Mouse (Mus musculus): ENCODE measurements around the gene Abcc1. TPM values are rescaled to one million over a fixed set of nuclear protein-coding genes. Genes with fewer than 3 reads are reported as not detected.

Gene Abcc1
- 8.2 and 10.3 TPM in 2 replicates for polyA plus RNA-seq (2016; fragmentation: Nextera tagmentation; extraction: Ambion mirVana)

DNA sequence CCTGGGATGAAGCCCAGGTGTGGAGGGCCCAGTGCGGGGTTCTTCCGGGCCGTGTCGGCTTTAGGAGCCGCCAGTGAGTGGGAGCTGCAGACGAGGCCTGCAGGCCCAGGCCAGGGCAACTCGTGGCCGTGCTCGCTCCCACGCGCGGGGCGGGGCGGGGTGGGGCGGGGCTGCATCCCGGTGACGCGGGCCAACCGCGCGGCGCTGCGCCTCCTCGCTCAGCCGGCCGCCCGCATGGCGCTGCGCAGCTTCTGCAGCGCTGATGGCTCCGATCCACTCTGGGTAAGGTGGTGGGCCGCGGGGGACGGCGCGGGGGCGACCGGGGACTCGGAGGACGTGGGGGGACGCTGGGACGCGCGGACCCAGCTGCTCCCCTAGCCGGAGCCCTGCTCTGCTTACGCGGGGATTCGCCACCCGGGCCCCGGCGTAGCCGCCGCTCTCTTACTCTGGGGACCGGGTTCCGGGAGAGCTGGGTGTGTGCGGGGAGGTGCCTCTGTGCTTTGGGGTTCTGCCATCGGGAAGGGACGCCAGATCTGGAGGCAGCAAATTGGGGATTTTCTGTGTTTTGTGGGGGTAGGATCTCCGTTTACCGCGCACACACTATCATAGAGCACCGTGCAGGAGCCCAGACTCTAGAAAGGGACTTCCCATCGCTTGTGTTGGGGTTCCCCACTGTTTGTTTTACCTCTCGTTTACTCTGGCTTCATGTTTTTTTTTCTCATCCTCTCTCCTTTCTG lies at the start of gene Abcc1:
Gene Abcc1, plus strand, starts transcription at position 197 of the 737 bp plus-strand sequence.
- H3K9me3 ChIP-seq: no peaks in the 10 kb centered on the region
- under 1% methylated on average over 46 of the region's 64 CpGs for WGBS
- peak within 1 kb of the TSS; percentile 89 for H3K4me2 ChIP-seq
- H3K36me3 ChIP-seq (replicated peaks): no peaks in the 10 kb centered on the region
- H3K4me1 ChIP-seq: peaks cover 9% of the 10 kb centered on the region
- H3K9ac ChIP-seq: peak within 1 kb of the TSS; percentile 84
- H3K27ac ChIP-seq: no peak within 1 kb of the TSS
- H3K4me3 ChIP-seq (replicated peaks): peak within 1 kb of the TSS; percentile 80
- ATAC-seq (ENCODE audit: low FRiP score): peak; percentile 97
- no peaks in the 10 kb centered on the region for H3K27me3 ChIP-seq

DNA sequence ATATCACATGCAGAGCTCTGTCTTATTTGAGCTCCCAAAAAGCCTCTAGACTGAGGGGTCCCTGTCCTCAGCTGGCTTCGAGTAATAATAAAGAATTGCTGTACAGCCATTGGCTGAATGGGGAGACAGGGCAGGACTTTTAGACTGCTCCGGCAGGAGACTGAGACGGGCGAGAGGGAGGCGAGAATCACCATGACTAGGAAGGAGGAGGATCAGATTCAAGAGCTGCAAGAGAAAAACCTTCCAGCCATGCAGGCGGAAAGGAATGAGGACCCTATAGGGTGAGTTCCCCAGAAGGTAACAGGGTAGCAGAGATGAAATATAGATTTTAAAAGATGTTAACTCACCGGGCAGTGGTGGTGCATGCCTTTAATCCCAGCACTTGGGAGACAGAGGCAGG lies 48.4 kb upstream of the Abcc1 start:
- H3K27ac ChIP-seq: no peak overlapping the region
- peaks cover 18% of the 10 kb centered on the region for H3K4me1 ChIP-seq
- H3K4me2 ChIP-seq: no peak overlapping the region
- H3K9ac ChIP-seq: no peak overlapping the region
- no peak for ATAC-seq (ENCODE audit: low FRiP score)
- H3K36me3 ChIP-seq (replicated peaks): peaks cover 49% of the 10 kb centered on the region
- H3K4me3 ChIP-seq (replicated peaks): no peak overlapping the region
- H3K9me3 ChIP-seq: no peaks in the 10 kb centered on the region
- no peaks in the 10 kb centered on the region for H3K27me3 ChIP-seq
- 91% methylated on average over 7 of the region's 7 CpGs for WGBS

DNA sequence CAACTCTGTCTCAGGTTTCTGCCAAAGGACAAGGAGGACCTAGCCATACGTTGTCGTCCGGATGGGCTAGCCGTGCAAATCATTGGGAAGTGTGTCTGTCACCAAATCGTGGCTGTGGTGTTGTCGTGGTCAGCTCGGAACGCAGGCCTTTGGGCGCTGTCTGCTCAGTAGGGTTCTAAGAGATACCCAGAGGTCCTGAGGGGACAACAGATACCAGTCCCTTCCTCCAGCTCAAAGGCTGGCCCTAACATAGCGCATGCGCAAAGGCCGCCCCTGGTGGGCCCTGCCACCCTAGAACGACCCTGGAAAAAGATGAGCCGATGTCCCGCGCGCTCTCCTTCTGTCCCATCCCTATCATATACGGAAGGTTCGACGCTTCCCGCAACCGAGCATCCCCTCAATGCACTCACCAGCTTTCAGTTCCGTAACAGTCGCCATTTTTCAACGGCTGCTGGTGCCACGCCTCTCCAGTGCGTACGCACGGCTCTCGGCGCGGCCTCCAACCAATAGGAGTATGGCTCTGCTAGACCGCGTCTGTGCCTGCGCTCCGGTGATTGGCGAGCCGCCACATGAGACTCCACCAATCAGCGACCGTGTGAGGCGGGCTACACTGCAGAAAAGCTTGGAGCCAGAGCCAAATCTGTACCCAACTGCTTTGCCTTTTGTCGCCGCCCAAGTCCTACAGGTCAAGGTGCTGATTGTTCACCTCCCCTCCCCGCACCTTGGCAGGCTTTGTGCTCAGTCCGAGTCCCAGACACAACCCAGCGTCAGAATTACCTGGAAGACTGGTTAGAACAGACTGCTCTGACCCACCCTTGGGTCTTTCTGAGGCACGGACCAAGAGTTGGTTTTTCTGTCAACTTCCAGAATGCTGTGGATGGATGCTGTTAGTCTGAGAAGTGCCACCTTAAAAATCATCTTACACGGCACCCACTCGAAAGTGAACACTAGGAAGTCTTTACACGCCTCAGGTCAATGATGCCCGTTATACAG lies 44.2 kb upstream of the Abcc1 start, which contains the start of gene Fopnl:
Gene Fopnl, minus strand, starts transcription at position 522 of the 993 bp plus-strand sequence.
- WGBS: 4% methylated on average over 51 of the region's 51 CpGs

DNA sequence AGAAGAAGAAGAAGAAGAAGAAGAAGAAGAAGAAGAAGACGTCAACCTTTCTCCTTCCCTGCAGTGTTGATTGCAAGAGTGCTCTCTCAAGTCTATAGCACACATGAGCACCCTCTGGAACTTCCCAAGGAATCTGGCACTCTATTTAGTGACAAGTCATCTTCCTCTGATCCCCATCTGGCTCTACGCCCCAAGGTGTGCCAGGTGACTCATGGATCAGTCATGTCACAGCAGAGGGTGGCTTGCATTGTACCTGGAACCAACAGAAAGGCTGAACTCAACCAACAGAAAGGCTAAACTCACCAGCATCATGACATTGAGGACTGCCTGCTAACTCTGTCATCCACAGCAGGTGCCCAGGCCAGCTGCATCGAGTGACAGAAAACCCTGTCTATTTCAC lies 41.7 kb upstream of the Abcc1 start:
- no peaks in the 10 kb centered on the region for H3K36me3 ChIP-seq (replicated peaks)
- no peak overlapping the region for H3K4me2 ChIP-seq
- H3K4me3 ChIP-seq (replicated peaks): no peak overlapping the region
- no peak overlapping the region for H3K27ac ChIP-seq
- H3K27me3 ChIP-seq: peaks cover 15% of the 10 kb centered on the region
- H3K9ac ChIP-seq: no peak overlapping the region
- H3K9me3 ChIP-seq: no peaks in the 10 kb centered on the region
- 88% methylated on average over 3 of the region's 3 CpGs for WGBS
- no peak for ATAC-seq (ENCODE audit: low FRiP score)
- peaks cover 14% of the 10 kb centered on the region for H3K4me1 ChIP-seq

More for the DNA sequence above, 44.2 kb upstream of the Abcc1 start, which contains the start of gene Fopnl:
- Histone ChIP-seq H3K9me3 (no peaks in the 10 kb centered on the region), H3K4me1 (peaks cover 18% of the 10 kb centered on the region), H3K27me3 (peaks cover 15% of the 10 kb centered on the region), H3K4me3 (replicated peaks) (peak within 1 kb of the TSS; percentile 77), H3K4me2 (peak within 1 kb of the TSS; percentile 65), H3K9ac (peak within 1 kb of the TSS; percentile 68), H3K27ac (peak within 1 kb of the TSS; percentile 78), H3K36me3 (replicated peaks) (peaks cover 16% of the 10 kb centered on the region)
- ATAC-seq (ENCODE audit: low FRiP score): peak; percentile 100

DNA sequence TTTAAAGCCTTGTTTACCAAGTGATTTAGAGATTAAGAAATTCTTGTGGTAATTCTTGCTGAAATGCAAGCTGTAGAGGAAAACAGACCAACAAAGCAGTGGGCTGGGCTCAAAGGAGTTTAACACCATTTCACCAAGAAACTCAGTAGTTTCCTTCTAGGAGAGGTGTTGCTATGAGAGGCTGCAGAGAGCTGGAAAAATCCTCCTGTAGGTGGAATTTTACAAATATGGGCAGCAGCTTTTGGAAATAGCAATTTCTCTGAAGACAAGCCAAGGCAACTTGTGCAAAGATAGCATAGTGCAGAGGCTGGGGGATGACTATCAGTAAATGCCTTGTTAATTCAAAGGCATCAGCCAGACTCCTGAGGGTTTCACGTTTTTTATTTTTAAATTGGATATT lies 40.9 kb upstream of the Abcc1 start:
- no peak for ATAC-seq (ENCODE audit: low FRiP score)
- Histone ChIP-seq H3K4me1 (peaks cover 11% of the 10 kb centered on the region), H3K27ac (no peak overlapping the region), H3K9me3 (no peaks in the 10 kb centered on the region), H3K27me3 (peaks cover 15% of the 10 kb centered on the region), H3K4me3 (replicated peaks) (no peak overlapping the region), H3K36me3 (replicated peaks) (no peaks in the 10 kb centered on the region), H3K4me2 (no peak overlapping the region), H3K9ac (no peak overlapping the region)
- 50% methylated on average over 1 of the region's 1 CpGs for WGBS

DNA sequence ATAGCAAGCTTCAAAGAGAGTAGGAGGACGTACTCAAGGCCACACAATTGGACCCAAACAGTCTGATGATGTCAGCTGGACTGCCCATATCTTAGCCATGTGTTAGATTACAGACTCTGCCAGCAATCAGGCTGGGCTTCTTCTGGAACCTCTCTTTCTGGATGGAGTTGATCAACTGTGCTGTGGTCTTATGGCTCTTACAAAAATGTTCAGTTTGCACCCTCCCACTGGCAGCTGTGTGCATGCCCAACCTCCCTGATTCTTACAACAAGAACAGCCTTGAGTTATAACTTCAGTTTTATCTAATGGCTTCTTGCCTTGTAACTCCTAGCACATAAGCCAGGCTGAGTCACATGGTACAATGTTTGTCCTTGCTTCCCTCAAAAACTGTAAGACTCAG lies 33.2 kb upstream of the Abcc1 start:
- no peak overlapping the region for H3K27ac ChIP-seq
- H3K27me3 ChIP-seq: no peaks in the 10 kb centered on the region
- no peak overlapping the region for H3K9ac ChIP-seq
- no peak overlapping the region for H3K4me2 ChIP-seq
- no peak overlapping the region for H3K4me3 ChIP-seq (replicated peaks)
- WGBS: 56% methylated on average over 1 of the region's 1 CpGs
- ATAC-seq (ENCODE audit: low FRiP score): no peak
- no peaks in the 10 kb centered on the region for H3K4me1 ChIP-seq
- H3K36me3 ChIP-seq (replicated peaks): no peaks in the 10 kb centered on the region
- H3K9me3 ChIP-seq: no peaks in the 10 kb centered on the region

DNA sequence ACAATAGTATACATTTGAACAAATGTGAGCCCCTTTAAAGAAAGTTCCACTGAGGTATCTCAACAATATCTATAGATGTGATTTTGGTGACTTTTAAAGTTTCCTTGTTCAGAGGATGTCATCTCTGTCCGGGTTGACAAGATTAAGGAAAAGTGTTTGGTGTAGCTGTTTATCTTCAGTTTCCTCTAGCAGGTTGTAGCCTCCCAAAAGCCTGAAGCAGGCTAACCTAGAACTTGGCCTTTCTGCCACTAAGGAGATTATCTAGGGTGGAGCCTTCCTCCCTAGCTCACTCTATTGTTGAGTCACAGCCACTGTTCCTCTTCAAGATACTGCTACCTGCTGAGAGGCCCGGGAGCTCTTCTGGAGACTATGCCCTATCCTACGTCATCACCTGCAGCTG lies 16.4 kb upstream of the Abcc1 start:
- no peaks in the 10 kb centered on the region for H3K4me1 ChIP-seq
- no peak overlapping the region for H3K4me3 ChIP-seq (replicated peaks)
- H3K9me3 ChIP-seq: no peaks in the 10 kb centered on the region
- ATAC-seq (ENCODE audit: low FRiP score): no peak
- H3K9ac ChIP-seq: no peak overlapping the region
- no peaks in the 10 kb centered on the region for H3K36me3 ChIP-seq (replicated peaks)
- WGBS: 68% methylated on average over 3 of the region's 3 CpGs
- H3K4me2 ChIP-seq: no peak overlapping the region
- no peaks in the 10 kb centered on the region for H3K27me3 ChIP-seq
- H3K27ac ChIP-seq: no peak overlapping the region

DNA sequence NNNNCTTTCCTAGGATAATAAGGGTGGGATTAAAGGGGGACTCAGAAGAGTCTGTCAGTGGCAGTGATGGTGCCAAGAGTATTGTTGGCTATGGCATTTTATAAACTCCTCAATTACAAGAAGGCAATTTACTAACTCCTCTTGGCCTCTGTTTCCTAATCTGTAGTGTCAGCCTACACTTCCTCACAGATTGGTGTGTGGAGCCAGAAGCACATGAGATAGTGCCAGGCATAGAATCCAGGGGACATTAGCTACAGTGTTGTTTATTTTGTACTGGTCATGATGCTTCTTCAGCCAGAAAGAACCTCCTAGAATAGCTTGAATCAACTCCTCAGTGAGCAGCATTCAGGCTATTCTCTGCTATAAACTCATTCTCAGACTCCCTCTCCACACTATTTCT lies 9.8 kb upstream of the Abcc1 start:
- H3K9me3 ChIP-seq: no peaks in the 10 kb centered on the region
- H3K27ac ChIP-seq: no peak overlapping the region
- H3K9ac ChIP-seq: no peak overlapping the region
- H3K4me3 ChIP-seq (replicated peaks): no peak overlapping the region
- no peaks in the 10 kb centered on the region for H3K27me3 ChIP-seq
- no peak for ATAC-seq (ENCODE audit: low FRiP score)
- H3K36me3 ChIP-seq (replicated peaks): no peaks in the 10 kb centered on the region
- H3K4me2 ChIP-seq: no peak overlapping the region
- no peaks in the 10 kb centered on the region for H3K4me1 ChIP-seq

DNA sequence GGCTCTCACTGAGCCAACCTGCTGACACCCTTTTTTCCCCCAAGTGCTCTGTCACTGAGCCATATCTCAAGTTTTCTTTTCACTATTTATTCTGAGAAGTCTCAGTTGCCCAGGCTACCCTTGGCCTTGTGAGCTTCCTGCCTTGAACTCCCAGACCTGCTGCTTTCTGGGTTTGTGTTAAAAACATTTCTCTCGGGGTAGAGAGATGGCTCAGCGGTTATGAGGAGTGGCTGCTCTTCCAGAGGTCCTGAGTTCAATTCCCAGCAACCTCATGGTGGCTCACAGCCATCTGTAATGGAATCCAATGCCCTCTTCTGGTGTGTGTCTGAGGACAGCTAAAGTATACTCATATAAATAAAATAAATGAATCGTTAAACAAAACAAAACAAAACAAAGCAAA lies 9.1 kb upstream of the Abcc1 start:
- Histone ChIP-seq H3K9me3 (no peaks in the 10 kb centered on the region), H3K36me3 (replicated peaks) (no peaks in the 10 kb centered on the region), H3K27ac (no peak overlapping the region), H3K27me3 (no peaks in the 10 kb centered on the region), H3K9ac (no peak overlapping the region), H3K4me1 (no peaks in the 10 kb centered on the region), H3K4me2 (no peak overlapping the region), H3K4me3 (replicated peaks) (no peak overlapping the region)
- no peak for ATAC-seq (ENCODE audit: low FRiP score)
- WGBS: 79% methylated on average over 3 of the region's 3 CpGs

DNA sequence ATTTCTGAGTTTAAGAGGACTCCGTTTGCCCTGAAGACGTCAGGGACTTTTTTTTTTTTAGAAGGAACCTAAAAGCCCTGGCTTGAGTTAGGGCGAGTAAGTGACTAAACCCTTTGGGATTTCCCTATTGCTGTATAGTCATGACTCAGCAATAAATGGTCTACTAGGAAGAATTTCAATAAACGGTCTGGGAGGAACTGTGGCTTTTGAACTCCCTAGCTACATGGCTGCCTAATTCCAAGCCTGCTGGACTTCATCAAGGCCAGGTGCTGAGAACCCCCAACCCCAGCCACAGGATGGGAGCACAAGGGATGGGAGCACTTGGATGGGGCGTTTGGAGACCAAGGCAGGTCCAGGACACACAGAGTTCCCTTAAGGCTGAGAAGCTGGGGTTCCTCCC lies 8.7 kb upstream of the Abcc1 start:
- Histone ChIP-seq H3K4me1 (no peaks in the 10 kb centered on the region), H3K4me2 (no peak overlapping the region), H3K4me3 (replicated peaks) (no peak overlapping the region), H3K27me3 (no peaks in the 10 kb centered on the region), H3K9me3 (no peaks in the 10 kb centered on the region), H3K9ac (no peak overlapping the region), H3K27ac (no peak overlapping the region), H3K36me3 (replicated peaks) (no peaks in the 10 kb centered on the region)
- 77% methylated on average over 5 of the region's 5 CpGs for WGBS
- no peak for ATAC-seq (ENCODE audit: low FRiP score)

DNA sequence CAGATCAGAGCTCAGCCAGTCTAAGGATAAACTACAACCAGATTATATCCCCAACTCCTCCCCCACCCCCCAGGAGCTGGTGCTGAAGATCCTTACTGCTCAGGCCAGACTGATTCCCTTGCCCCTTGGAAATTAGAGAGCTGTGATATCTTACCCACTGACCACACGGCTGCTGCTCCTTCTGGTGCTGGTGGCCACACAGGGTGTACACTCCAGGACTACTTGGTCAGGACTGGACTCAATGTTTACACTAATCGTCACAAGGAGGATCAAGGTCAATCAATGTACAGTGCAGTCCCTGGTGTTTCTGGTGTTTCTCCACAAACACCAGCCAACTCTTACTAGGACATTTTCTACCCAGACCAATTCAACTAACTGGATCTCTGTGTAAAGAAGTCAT lies 3.5 kb upstream of the Abcc1 start:
- Histone ChIP-seq H3K4me1 (peaks cover 9% of the 10 kb centered on the region), H3K9ac (no peak overlapping the region), H3K27me3 (no peaks in the 10 kb centered on the region), H3K4me2 (no peak overlapping the region), H3K36me3 (replicated peaks) (no peaks in the 10 kb centered on the region), H3K27ac (no peak overlapping the region), H3K4me3 (replicated peaks) (no peak overlapping the region), H3K9me3 (no peaks in the 10 kb centered on the region)
- no peak for ATAC-seq (ENCODE audit: low FRiP score)
- WGBS: 90% methylated on average over 2 of the region's 2 CpGs

DNA sequence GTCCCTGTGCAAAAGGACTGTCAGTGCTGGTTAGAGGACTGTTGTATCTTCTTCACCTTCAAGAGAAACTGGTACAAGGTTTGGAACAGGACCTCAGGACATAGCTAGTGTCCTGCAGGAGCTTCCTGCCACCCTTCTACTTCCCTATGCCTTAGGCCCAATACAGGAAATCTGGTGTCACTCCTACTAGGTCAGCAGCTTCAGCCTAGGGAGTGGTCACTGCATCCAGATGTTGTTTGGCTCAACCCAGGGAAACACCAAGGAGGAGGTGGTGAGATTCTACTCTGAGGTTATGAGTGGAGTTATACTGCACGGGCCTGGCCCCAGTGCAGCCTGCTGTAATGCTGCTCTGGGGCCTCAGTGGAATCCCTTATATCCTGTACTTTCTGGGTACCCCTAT lies 2.8 kb upstream of the Abcc1 start:
- H3K27me3 ChIP-seq: no peaks in the 10 kb centered on the region
- no peak overlapping the region for H3K4me2 ChIP-seq
- H3K9ac ChIP-seq: no peak overlapping the region
- H3K27ac ChIP-seq: no peak overlapping the region
- H3K36me3 ChIP-seq (replicated peaks): no peaks in the 10 kb centered on the region
- H3K4me3 ChIP-seq (replicated peaks): no peak overlapping the region
- H3K4me1 ChIP-seq: peaks cover 9% of the 10 kb centered on the region
- ATAC-seq (ENCODE audit: low FRiP score): no peak
- H3K9me3 ChIP-seq: no peaks in the 10 kb centered on the region
- 76% methylated on average over 1 of the region's 1 CpGs for WGBS

Measured in forebrain, embryonic 12.5 days (tissue).